ENCODE assay signal across 11 mouse cellular contexts in genomic region chr15:84729685-84730084, GRCm38 (mm10). TPM values are rescaled to one million over a fixed set of nuclear protein-coding genes. Genes with fewer than 3 reads are reported as not detected.
DNase-seq lines count a peak whose midpoint lies in the region; TF ChIP-seq lines count a peak whose summit lies in the region.
"Had no signal": no experiment of that assay in that cellular context is flagged by ENCODE, and none has a peak within 500 bp of the region (broad histone marks: within the 10 kb centered on the region; RNA-seq: fewer than 3 reads in every experiment).

No protein-coding gene starts in this region.

- no peak overlapping the region for H3K4me3 ChIP-seq in layer of hippocampus, adult 2 months
- H3K4me3 ChIP-seq: forebrain, embryonic 12.5 days; limb, embryonic 15.5 days had no signal

- peak; percentile 39 to 71 for DNase-seq in adrenal gland, adult (ENCODE audit: inconsistent age in 2 of 2, low spot score in 1 of 2)
- no peak for DNase-seq in adrenal gland, adult 18-20 months (ENCODE audit: low spot score in 2 of 2)
- peak; percentile 20 for DNase-seq in layer of hippocampus, adult 11-12 months (ENCODE audit: low spot score)
- no peak for DNase-seq in layer of hippocampus, adult 9-10 months (ENCODE audit: low spot score)
- DNase-seq in brain, adult 2 months (ENCODE audit: low read depth, low spot score): peak; percentile 4
- DNase-seq in layer of hippocampus, adult 2 months (ENCODE audit: low spot score in 2 of 2): peak; percentile 16 to 49
- no peak for DNase-seq in liver
- no peak for DNase-seq in spleen, postnatal 4 days (ENCODE audit: low spot score in 2 of 2)

- no peak overlapping the region for H3K27ac ChIP-seq in layer of hippocampus, adult 2 months
- H3K27ac ChIP-seq: forebrain, embryonic 12.5 days; kidney, postnatal 0 days; limb, embryonic 15.5 days had no signal

- no peak for TF ChIP-seq CTCF in layer of hippocampus, adult 2 months (conservative IDR thresholded peaks at IDR 0.05)

RNA-seq across cellular contexts. Expression of gene Arhgap8, which starts 9.8 kb away (rescaled TPM):
- total RNA-seq in adrenal gland, adult 18-20 months (2021): 1 to 10 TPM in 1 of 2 experiments, under 1 TPM in 1; 0.53 to 1.3 TPM
- total RNA-seq in layer of hippocampus, adult 2 months (2021): under 1 TPM in 1 of 2 experiments, not detected in 1; 0.64 TPM

Comparison
In these comparisons a context has a peak if more than half of its experiments do, and no peak if none do; other contexts are left out.
1. DNase-seq: peak in adrenal gland, adult (2 of 2), layer of hippocampus, adult 11-12 months (single experiment), brain, adult 2 months (single experiment) and layer of hippocampus, adult 2 months (2 of 2); none in adrenal gland, adult 18-20 months (0 of 2), layer of hippocampus, adult 9-10 months (single experiment), liver (single experiment) and spleen, postnatal 4 days (0 of 2).